Mouse (Mus musculus) stomach, embryonic 15.5 days (tissue): Measurements from ENCODE around the gene Rmnd5a. TPM values are rescaled to one million over a fixed set of nuclear protein-coding genes. Genes with fewer than 3 reads are reported as not detected.

ENCODE experiments used
- polyA plus RNA-seq: library from polyadenylated mRNA; unstranded; fragments of >200 nt; fragmentation: Nextera tagmentation; extraction: Ambion mirVana; gene quantifications from 2 replicates; pipeline ENCODE4 v1.2.1, GENCODE M21; 2015

The Rmnd5a gene
- polyA plus RNA-seq, 1 experiment from 2014 or later, result 14.3 TPM

Other genes starting within 250 kb of the Rmnd5a start
- 500 and 589 TPM in 2 replicates for gene Fabp1, start 240.8 kb downstream of the Rmnd5a start, polyA plus RNA-seq
- gene Krcc1, start 169.0 kb downstream of the Rmnd5a start, polyA plus RNA-seq, result 60.0 and 60.8 TPM in 2 replicates
- 0.32 and 0.53 TPM in 2 replicates for gene Smyd1, start 118.4 kb downstream of the Rmnd5a start, polyA plus RNA-seq
- 0.09 and 0.14 TPM in 2 replicates for gene Cd8b1, start 117.8 kb downstream of the Rmnd5a start, polyA plus RNA-seq
- 0.09 TPM in 1 of 2 replicates, not detected in the other for gene Cd8a, start 67.2 kb downstream of the Rmnd5a start, polyA plus RNA-seq
- 23.6 and 23.8 TPM in 2 replicates for gene Rnf103, start 53.3 kb upstream of the Rmnd5a start, polyA plus RNA-seq
- gene Chmp3, start 103.2 kb upstream of the Rmnd5a start, polyA plus RNA-seq, result 66.8 and 68.9 TPM in 2 replicates
- gene Kdm3a, start 192.4 kb upstream of the Rmnd5a start, polyA plus RNA-seq, result 40.7 and 46.4 TPM in 2 replicates